Mouse (Mus musculus) CH12.LX (cell line): ENCODE measurements around the gene Pars2. TPM values are rescaled to one million over a fixed set of nuclear protein-coding genes. Genes with fewer than 3 reads are reported as not detected.

Source experiments
- DNase-seq: peaks from one replicate; pipeline ENCODE4 v3.0.0-alpha.2; 2013; ENCODE audit errors: extremely low read depth
- H3K27ac ChIP-seq: 2 replicates; pipeline ENCODE4 v1.5.1; 2012; ENCODE audit warnings: low read depth, mild to moderate bottlenecking, control low read depth, moderate library complexity; ENCODE audit not compliant: insufficient read depth
- H3K27me3 ChIP-seq: replicated peaks from 2 replicates; pipeline ENCODE3; 2012; ENCODE audit warnings: inconsistent platforms
- H3K36me3 ChIP-seq, 2 experiments: replicated peaks in 1 of 2; 2 replicates each; pipeline versions ENCODE3 to v1.6.1; 2012; ENCODE audit warnings: inconsistent platforms in 1 of 2, low read length in 1 of 2, mild to moderate bottlenecking in 1 of 2, mixed read lengths in 1 of 2, moderate library complexity in 1 of 2; ENCODE audit not compliant: control insufficient read depth in 1 of 2, insufficient read depth in 1 of 2
- H3K4me1 ChIP-seq, 2 experiments: 2 replicates each; pipeline ENCODE4 v1.6.1; 2012; ENCODE audit warnings: inconsistent platforms in 1 of 2, moderate library complexity in 1 of 2; ENCODE audit not compliant: insufficient read depth in 2 of 2, control insufficient read depth in 1 of 2
- H3K4me2 ChIP-seq: 2 replicates; pipeline ENCODE4 v1.6.1; 2012; ENCODE audit warnings: low read depth, mild to moderate bottlenecking, control low read depth; ENCODE audit not compliant: poor library complexity, insufficient read depth, severe bottlenecking
- H3K4me3 ChIP-seq, 3 experiments: fragments of 150-350 bp in 1 of 3; sonication (generic) in 1 of 3; replicated peaks in 1 of 3; 2 replicates each; pipeline versions ENCODE3 to v1.5.1; 2011 to 2012; ENCODE audit warnings: low read depth in 2 of 3, low read length in 2 of 3, mild to moderate bottlenecking in 2 of 3, moderate library complexity in 2 of 3, control low read depth in 1 of 3, improper control_type of control experiment in 1 of 3, inconsistent platforms in 1 of 3, mixed read lengths in 1 of 3; ENCODE audit not compliant: poor library complexity in 1 of 3
- H3K79me2 ChIP-seq: replicated peaks from 2 replicates; pipeline ENCODE4 v1.6.1; 2012; ENCODE audit warnings: mild to moderate bottlenecking, moderate library complexity; ENCODE audit not compliant: control insufficient read depth, poor library complexity, insufficient read depth, severe bottlenecking; ENCODE audit errors: extremely low read depth
- H3K9ac ChIP-seq: 2 replicates; pipeline ENCODE4 v1.6.1; 2012; ENCODE audit warnings: low read depth, mild to moderate bottlenecking, control low read depth, moderate library complexity; ENCODE audit not compliant: insufficient read depth
- H3K9me3 ChIP-seq: replicated peaks from 2 replicates; pipeline ENCODE3; 2012; ENCODE audit warnings: low read length, inconsistent platforms, mixed read lengths
- CHD1 ChIP-seq: IDR thresholded peaks from 2 replicates; pipeline ENCODE4 v1.6.1; 2012; ENCODE audit warnings: low read depth, low read length, improper control_type of control experiment, inconsistent platforms
- CTCF ChIP-seq, 2 experiments: IDR thresholded peaks in 1 of 2; conservative IDR thresholded peaks in 1 of 2; 2 replicates each; pipeline ENCODE4 v1.5.1; 2011 to 2012; ENCODE audit warnings: low read depth in 2 of 2, low read length in 2 of 2, improper control_type of control experiment in 1 of 2, inconsistent platforms in 1 of 2, mild to moderate bottlenecking in 1 of 2, moderate library complexity in 1 of 2
- ELF1 ChIP-seq: IDR thresholded peaks from 2 replicates; pipeline ENCODE4 v1.6.1; 2014; ENCODE audit warnings: low read depth, mild to moderate bottlenecking, inconsistent platforms, low read length, improper control_type of control experiment
- ETS1 ChIP-seq: conservative IDR thresholded peaks from 2 replicates; pipeline ENCODE4 v1.6.1; 2012; ENCODE audit warnings: low read depth, mild to moderate bottlenecking, inconsistent platforms, low read length, improper control_type of control experiment, moderate library complexity
- GABPA ChIP-seq: IDR thresholded peaks from 2 replicates; pipeline ENCODE4 v1.6.1; 2012; ENCODE audit warnings: low read depth, low read length, improper control_type of control experiment, inconsistent platforms; ENCODE audit not compliant: insufficient replicate concordance
- HCFC1 ChIP-seq: IDR thresholded peaks from 2 replicates; pipeline ENCODE4 v1.6.1; 2012; ENCODE audit warnings: low read depth, mild to moderate bottlenecking, inconsistent platforms, low read length, improper control_type of control experiment
- IRF4 ChIP-seq: IDR thresholded peaks from 2 replicates; pipeline ENCODE4 v1.6.1; 2014; ENCODE audit warnings: low read depth, mild to moderate bottlenecking, inconsistent platforms, low read length, improper control_type of control experiment
- JUN ChIP-seq: IDR thresholded peaks from 2 replicates; pipeline ENCODE4 v1.6.1; 2011; ENCODE audit warnings: low read depth, mild to moderate bottlenecking, low read length, improper control_type of control experiment, moderate library complexity; ENCODE audit not compliant: insufficient read depth
- MAFK ChIP-seq: IDR thresholded peaks from 2 replicates; pipeline ENCODE4 v1.6.1; 2011; ENCODE audit warnings: low read length, improper control_type of control experiment; ENCODE audit not compliant: insufficient replicate concordance
- MAX ChIP-seq: IDR thresholded peaks from 2 replicates; pipeline ENCODE4 v1.6.1; 2011; ENCODE audit warnings: low read length, improper control_type of control experiment
- MEF2A ChIP-seq: IDR thresholded peaks from 2 replicates; pipeline ENCODE4 v1.6.1; 2014; ENCODE audit warnings: low read depth, mild to moderate bottlenecking, inconsistent platforms, low read length, improper control_type of control experiment, borderline replicate concordance
- MXI1 ChIP-seq: IDR thresholded peaks from 2 replicates; pipeline ENCODE4 v1.6.1; 2011; ENCODE audit warnings: mild to moderate bottlenecking, low read depth, low read length, improper control_type of control experiment
- NRF1 ChIP-seq: IDR thresholded peaks from 2 replicates; pipeline ENCODE4 v1.6.1; 2014; ENCODE audit warnings: low read depth, mild to moderate bottlenecking, inconsistent platforms, low read length, improper control_type of control experiment, moderate library complexity
- POLR2A ChIP-seq: IDR thresholded peaks from 2 replicates; pipeline ENCODE4 v1.6.1; 2011; ENCODE audit warnings: low read depth, mild to moderate bottlenecking, improper control_type of control experiment, low read length
- RAD21 ChIP-seq: IDR thresholded peaks from 2 replicates; pipeline ENCODE4 v1.6.1; 2011; ENCODE audit warnings: low read depth, mild to moderate bottlenecking, low read length, improper control_type of control experiment, moderate library complexity
- SIN3A ChIP-seq: IDR thresholded peaks from 2 replicates; pipeline ENCODE4 v1.6.1; 2012; ENCODE audit warnings: low read length, improper control_type of control experiment, inconsistent platforms
- SMC3 ChIP-seq: IDR thresholded peaks from 2 replicates; pipeline ENCODE4 v1.6.1; 2011; ENCODE audit warnings: low read depth, low read length, improper control_type of control experiment
- TCF12 ChIP-seq: IDR thresholded peaks from 2 replicates; pipeline ENCODE4 v1.6.1; 2014; ENCODE audit warnings: low read depth, mild to moderate bottlenecking, inconsistent platforms, low read length, improper control_type of control experiment
- UBTF ChIP-seq: IDR thresholded peaks from 2 replicates; pipeline ENCODE4 v1.6.1; 2012; ENCODE audit warnings: low read depth, mild to moderate bottlenecking, inconsistent platforms, low read length, improper control_type of control experiment, moderate library complexity
- USF2 ChIP-seq: conservative IDR thresholded peaks from 2 replicates; pipeline ENCODE4 v1.6.1; 2011; ENCODE audit warnings: low read depth, low read length, improper control_type of control experiment
- ZC3H11A ChIP-seq: IDR thresholded peaks from 2 replicates; pipeline ENCODE4 v1.6.1; 2012; ENCODE audit warnings: low read depth, mild to moderate bottlenecking, inconsistent platforms, low read length, improper control_type of control experiment
- ZNF384 ChIP-seq: IDR thresholded peaks from 2 replicates; pipeline ENCODE4 v1.6.1; 2012; ENCODE audit warnings: low read depth, low read length, improper control_type of control experiment, inconsistent platforms
- dilution Hi-C: fragments of 300-500 bp; cut with MboI; formaldehyde crosslinking; loops from 2 replicates; pipeline ENCODE4 v1.14.3; 2020; ENCODE audit warnings: low sequenced_read_pairs; ENCODE audit not compliant: extremely low pct_unique_long_range_greater_than_20kb, extremely low pct_ligation_motif_present
- in situ Hi-C: fragments of 300-500 bp; cut with MboI; formaldehyde crosslinking; loops from 3 replicates; pipeline ENCODE4 v1.14.3; 2019; ENCODE audit warnings: low sequenced_read_pairs, low pct_ligation_motif_present, low pct_unique_long_range_greater_than_20kb, mixed read lengths
- polyA plus RNA-seq: library from polyadenylated mRNA; unstranded; fragments of >175 nt; gene quantifications from 2 replicates; pipeline ENCODE4 v1.2.1, GENCODE M21; 2012; ENCODE audit warnings: low read depth; ENCODE audit not compliant: insufficient read length
- total RNA-seq, 2 experiments: library from RNA; depleted of rRNA; stranded (reverse); fragments of 300-350 nt in 1 of 2; fragments of >200 nt in 1 of 2; gene quantifications; 2 replicates each; pipeline ENCODE4 v1.2.3; 2012 to 2014

Gene Pars2
- total and polyA plus RNA-seq, 3 experiments: 9.3 to 17.1 (median 13.0) TPM

DNA sequence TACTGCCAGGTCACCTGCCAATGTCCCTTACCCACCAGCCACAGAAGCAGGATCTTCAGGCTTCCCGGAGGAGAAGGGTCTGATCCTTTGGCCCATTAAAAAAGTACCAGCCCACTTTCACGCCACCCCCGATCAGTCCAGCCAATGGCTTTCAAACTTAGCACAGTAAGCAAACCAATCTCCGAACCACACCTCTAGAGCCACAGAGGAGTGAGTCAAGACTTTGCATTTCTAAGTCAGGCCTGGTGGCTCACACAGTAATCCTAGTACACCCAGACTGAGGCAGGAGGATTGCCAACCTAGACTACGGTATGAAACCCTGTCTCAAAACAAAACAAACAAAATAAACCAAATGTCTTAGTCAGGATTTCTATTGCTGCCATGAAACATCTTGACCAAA lies 21.5 kb upstream of the Pars2 start:
- no peak for TF ChIP-seq HCFC1
- TF ChIP-seq NRF1: no peak
- no peak for TF ChIP-seq MEF2A
- TF ChIP-seq MXI1: no peak
- H3K4me3 ChIP-seq: no peak overlapping the region
- H3K27ac ChIP-seq: no peak overlapping the region
- no peak overlapping the region for H3K9ac ChIP-seq
- H3K4me1 ChIP-seq: peaks cover 0 to 8% of the 10 kb centered on the region in 2 experiments; a peak in 2 of 4 replicates
- dilution Hi-C loops: no loop called here
- no peak overlapping the region for H3K4me2 ChIP-seq
- H3K79me2 ChIP-seq: no peaks in the 10 kb centered on the region
- H3K36me3 ChIP-seq: no peaks in the 10 kb centered on the region
- no peak for DNase-seq
- no peaks in the 10 kb centered on the region for H3K9me3 ChIP-seq
- peaks cover 63% of the 10 kb centered on the region for H3K27me3 ChIP-seq
- in situ Hi-C loops: loop anchor here (5.0 to 25.0 kb wide), 2 partner anchors 78 to 533 kb away; no protein-coding TSS in a partner anchor

DNA sequence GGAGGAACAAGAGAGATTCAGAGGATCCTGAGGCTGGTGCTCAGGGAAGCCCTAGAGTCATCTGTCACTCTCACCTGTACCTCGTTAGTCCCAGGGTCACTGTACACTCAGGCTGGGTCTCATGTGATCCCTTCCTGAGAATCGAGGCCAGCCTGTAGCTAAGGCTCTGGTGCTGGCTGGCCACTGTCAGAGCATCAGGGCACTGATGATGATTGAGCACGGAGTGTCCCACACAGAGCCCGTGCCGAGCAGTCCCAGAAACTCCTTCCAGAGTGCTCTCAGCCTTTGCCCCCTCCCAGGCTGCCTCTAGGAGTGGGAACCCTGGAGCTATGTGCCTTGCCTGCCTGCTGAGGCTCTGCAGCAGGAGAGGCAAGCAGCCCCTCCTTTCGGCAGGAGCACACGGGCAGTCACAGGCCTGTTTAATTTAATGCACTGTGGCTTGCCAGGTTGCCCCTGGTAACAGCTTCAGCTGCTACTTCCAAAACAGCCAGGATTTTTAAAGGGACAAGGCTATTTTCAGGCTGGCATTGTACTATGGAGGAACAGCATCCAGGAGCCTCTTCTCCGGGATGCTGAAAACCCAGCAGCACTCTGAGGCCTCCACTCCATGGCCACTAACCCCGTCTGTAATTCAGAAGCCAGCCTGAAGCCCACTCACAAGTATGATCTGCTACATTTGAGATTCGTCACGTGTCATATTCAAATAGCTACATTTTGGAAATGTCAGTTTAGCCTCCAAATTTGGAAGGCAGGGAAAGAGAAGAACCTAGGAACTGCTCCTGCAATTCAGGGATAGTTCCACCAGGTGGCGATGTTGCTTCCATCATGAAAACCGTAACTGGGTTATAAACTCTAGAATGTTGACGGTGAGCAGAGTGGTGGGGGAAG lies 20.3 kb upstream of the Pars2 start:
- Histone ChIP-seq H3K4me2 (no peak overlapping the region), H3K9ac (no peak overlapping the region), H3K79me2 (no peaks in the 10 kb centered on the region), H3K9me3 (no peaks in the 10 kb centered on the region), H3K27ac (no peak overlapping the region), H3K27me3 (peaks cover 63% of the 10 kb centered on the region), H3K4me3 (no peak overlapping the region), H3K36me3 (no peaks in the 10 kb centered on the region), H3K4me1 (peaks cover 0 to 8% of the 10 kb centered on the region in 2 experiments; a peak in 2 of 4 replicates)
- in situ Hi-C loops: loop anchor here (10.0 to 25.0 kb wide), 2 partner anchors 164 to 532 kb away; no protein-coding TSS in a partner anchor
- TF ChIP-seq CTCF (conservative IDR thresholded peaks at IDR 0.05 in 1 of 2, IDR thresholded peaks at IDR 0.05 in 1 of 2; ENCODE audit: low read depth in 2 of 2, low read length in 2 of 2): peak; percentile 84 to 96
- TF ChIP-seq UBTF: no peak
- TF ChIP-seq SMC3: peak; percentile 91
- TF ChIP-seq ELF1: no peak
- TF ChIP-seq RAD21: peak; percentile 79
- no peak for TF ChIP-seq IRF4
- peak; percentile 40; the same call in 1 of the 2 replicates for TF ChIP-seq ZC3H11A
- DNase-seq: peak; percentile 60
- dilution Hi-C loops: no loop called here

DNA sequence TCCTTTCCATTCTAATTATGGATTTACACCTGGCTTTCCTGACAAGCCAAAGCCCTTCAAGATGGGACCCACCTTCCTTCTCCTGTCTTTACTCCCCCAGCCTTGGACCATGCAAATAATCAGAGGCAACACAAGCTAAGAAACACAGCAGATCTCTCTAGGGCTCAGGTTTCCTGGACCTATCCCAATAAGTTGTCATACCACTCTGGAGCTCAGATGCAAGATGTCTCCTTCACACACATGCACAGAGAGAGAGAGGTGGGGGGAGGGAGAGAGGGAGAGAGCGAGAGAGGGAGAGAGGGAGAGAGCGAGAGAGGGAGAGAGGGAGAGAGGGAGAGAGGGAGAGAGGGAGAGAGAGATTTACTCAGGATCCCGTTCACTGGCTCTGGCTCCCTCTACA lies 18.6 kb upstream of the Pars2 start:
- Histone ChIP-seq H3K27me3 (peaks cover 70% of the 10 kb centered on the region), H3K4me3 (no peak overlapping the region), H3K36me3 (no peaks in the 10 kb centered on the region), H3K4me1 (peaks cover 0 to 8% of the 10 kb centered on the region in 2 experiments; a peak in 2 of 4 replicates), H3K9ac (no peak overlapping the region), H3K4me2 (no peak overlapping the region), H3K79me2 (no peaks in the 10 kb centered on the region), H3K27ac (no peak overlapping the region), H3K9me3 (no peaks in the 10 kb centered on the region)
- DNase-seq: no peak
- dilution Hi-C loops: no loop called here
- in situ Hi-C loops: loop anchor here (10.0 to 25.0 kb wide), 2 partner anchors 162 to 530 kb away; no protein-coding TSS in a partner anchor
- TF ChIP-seq ZNF384 (no peak), USF2 (no peak), ZC3H11A (no peak), UBTF (no peak), ETS1 (no peak), MAFK (no peak), CTCF (conservative IDR thresholded peaks at IDR 0.05 in 1 of 2, IDR thresholded peaks at IDR 0.05 in 1 of 2; ENCODE audit: low read depth in 2 of 2, low read length in 2 of 2) (no peak), NRF1 (no peak), IRF4 (no peak), SIN3A (no peak), POLR2A (no peak), MEF2A (no peak), CHD1 (no peak), MAX (no peak), GABPA (no peak), SMC3 (no peak), TCF12 (no peak), JUN (no peak)
